Mouse (Mus musculus): ENCODE results near the gene Tmc5.

DNA sequence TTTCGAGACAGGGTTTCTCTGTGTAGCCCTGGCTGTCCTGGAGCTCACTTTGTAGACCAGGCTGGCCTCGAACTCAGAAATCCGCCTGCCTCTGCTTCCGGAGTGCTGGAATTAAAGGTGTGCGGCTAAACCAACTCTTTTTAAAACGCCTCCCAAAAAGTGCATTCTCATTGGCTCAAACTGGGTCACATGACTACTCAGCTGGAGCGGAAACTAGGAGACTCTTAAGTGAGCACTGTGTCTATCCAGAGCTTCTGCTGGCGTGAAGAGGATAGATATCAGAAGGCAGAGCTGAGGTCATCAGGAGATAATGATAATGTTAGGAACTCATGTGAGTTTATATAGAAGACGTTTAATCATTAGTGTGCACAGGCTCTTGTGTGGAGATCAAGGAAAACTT, 36.0 kb downstream of the Tmc5 start:
- TF ChIP-seq CTCF (conservative IDR thresholded peaks at IDR 0.05; ENCODE audit: insufficient read depth, insufficient read length, low read depth, low read length) (no peak), POLR2A (IDR thresholded peaks at IDR 0.05; ENCODE audit: low read depth, low read length) (no peak)

All from kidney, adult 2 months (tissue).